Mouse (Mus musculus) frontal cortex, postnatal 25 days (tissue): ENCODE results near the gene Mast4.

ENCODE experiments used
- DNase-seq, 2 experiments: peaks; one replicate each; pipeline ENCODE4 v3.0.0; 2022; ENCODE audit warnings: low spot score in 2 of 2

Mast4 gene

DNA sequence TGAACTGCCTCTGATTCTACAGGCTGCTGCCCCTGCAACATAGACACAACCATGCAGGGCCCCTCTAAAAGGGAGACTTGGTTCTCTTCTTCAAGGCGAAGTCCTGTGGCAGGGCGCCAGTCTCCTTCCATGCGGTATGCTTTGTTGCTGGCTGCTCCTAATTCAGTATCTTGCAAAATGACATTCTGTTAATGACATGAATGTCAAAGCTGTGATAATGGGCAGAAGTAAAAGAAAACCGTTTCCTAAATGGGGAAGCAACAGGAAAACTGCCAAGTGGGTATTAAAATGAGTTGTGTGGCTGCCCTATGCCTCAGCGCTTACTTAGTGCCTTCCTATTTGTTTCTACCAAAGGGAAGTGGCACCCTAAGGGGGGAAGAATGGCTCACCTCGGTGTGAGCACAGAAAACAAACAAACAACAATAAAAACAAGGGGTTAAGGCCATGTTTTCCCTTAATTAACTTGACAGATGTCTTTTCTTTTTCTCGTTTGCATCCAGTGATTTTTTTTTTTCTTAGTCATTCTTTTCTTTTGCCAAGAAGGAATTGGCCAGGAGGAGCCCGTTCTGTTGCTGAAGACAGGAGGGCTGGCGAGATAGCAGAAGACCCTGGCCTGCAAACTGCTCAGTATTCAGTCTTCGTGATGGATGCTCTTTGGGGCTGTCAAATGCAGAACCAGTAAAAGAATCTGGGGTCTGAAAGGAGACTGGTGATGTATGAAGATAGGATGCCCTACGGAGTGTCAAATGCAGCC lies 468.1 kb downstream of the Mast4 start:
- DNase-seq: no peak

DNA sequence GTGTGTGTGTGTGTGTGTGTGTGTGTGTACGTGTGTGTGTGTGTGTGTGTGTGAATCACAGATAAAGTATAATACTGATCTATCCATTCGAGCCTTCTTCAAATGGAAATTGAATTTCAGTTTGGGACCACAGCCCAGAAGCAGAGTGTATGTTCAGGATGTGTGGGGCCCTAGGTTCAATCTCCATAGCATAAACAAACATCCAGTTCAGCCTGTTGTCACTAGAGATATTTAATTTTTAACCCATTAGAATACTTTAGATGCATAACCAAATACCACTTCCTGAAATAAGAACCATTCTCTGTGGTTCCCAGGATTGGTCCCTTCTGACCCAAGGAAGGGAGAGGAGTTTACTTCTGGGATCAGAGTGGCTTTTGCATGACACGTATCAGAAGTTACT lies 468.8 kb downstream of the Mast4 start:
- no peak for DNase-seq

DNA sequence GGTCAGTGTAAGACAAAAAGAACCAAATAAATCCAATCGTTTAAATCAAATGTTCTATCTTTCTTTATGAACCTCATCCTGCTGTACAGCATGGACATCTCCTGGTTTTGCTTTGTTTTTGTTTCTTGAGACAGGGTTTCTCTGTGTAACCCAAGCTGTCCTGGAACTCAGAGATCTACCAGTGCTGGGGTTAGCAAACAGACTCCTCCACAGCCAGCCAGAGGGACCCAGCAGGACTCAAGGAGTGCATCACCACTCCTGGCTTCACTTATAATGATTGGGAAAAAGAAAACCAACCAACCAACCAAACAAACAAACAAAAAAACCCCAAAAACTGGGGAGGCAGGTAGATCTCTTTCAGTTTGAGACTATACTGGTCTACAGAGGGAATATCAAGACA lies 469.5 kb downstream of the Mast4 start:
- no peak for DNase-seq

DNA sequence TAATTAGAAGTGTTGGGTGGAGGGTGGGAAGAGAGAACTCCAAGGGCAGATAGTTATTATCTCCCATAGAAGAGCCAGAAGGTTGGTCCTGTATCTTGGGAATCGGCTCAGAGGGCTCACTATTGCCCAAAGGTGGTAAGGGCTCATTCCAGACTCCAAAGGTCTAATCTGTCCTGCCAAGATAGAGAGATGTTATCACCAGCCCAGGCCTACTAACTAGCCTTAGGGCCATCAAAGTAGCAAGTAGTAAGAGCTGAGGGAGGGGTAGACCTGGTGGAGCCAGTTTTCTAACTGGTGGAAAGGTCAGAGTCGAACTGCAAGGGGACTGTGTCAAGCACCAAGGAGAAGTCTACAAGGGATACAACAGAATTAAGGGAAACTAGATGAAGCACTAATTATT lies 470.2 kb downstream of the Mast4 start:
- no peak for DNase-seq

DNA sequence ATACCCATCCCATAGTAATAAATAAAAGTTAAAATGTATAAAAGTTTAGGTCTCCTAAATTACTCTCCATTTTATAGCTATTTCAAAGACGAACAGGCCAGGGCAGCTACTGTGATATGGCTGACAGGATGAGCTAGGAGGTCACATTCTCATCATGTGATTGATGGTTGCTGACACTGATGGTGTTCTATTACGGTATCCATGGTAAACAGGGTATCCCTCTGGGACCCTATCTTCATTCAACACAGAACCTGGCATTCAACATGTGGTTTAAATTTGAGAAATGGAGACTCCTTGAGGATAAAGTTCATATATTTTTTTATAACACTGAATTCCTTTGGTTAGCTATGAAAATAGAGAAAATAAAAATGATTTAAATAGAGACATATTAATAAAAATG lies 471.3 kb downstream of the Mast4 start:
- no peak for DNase-seq

DNA sequence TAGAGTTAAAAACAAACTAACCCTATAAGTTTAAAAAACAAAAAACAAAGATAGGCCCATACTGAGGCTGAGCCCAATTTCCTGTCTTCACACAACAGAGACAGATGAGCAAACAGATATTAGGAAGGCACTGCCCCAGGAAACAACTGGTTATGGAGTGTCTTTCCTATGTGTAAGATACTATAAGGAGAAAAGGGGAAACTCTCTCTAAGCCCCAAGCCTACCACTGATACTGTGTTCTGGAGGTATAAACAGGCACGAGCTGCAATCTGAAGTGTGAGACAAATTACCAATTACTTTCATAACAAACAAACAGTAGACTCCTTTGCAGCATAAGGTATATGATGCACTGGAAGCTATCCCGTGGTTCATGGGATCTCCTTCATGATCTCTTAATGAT lies 471.9 kb downstream of the Mast4 start:
- DNase-seq: no peak

DNA sequence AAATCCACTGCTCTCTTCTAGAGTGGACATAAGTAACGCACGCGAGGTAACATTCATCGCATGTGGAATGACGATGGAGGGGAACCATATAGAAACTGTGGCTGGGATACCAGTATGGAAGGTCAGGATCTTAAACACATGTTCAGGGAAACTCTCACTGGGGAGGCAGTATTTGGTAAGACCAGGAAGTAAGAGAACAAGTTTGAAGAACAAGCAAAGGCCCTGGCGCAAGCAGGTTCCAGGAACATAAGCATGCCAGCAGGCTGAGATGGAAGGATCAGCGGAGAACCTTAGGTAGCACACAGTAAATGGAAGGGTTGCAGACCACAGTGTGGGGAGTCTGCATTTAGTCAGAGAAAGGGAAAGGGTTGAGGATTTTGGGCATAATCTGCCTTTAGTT lies 473.6 kb downstream of the Mast4 start:
- DNase-seq: no peak

DNA sequence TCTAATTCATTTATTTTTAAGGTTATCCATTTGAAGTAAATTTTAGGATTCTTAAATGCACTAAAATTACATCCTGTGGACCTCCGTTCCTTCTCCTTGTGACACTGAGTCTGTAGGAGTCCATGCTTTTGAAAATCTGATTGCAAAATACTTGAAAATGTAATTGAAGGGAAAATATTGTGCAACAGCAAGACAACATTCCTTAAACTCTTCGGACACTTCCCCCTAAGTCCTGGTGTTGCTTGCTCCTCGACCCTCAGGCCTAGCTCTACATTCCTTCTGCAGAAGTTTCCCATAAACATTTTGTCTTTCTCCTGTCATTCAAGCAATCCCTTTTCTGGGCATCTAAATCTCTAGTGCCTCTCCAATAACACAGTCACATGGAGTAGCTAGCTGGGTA lies 474.2 kb downstream of the Mast4 start:
- no peak for DNase-seq

DNA sequence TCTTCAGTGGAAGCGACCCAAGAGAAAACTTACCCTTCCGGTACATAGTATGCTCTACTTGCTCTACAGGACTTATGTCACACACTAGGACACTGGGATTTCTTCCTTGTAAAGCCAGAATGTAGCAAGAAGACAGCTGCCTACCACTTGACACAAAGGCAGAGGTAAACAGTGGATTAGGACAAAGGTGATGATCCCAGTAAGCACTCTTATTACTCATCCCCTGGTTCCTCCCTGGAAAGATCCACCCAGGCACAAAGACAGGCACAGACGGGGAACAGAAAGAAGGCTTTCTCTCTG lies 476.8 kb downstream of the Mast4 start:
- DNase-seq: no peak

DNA sequence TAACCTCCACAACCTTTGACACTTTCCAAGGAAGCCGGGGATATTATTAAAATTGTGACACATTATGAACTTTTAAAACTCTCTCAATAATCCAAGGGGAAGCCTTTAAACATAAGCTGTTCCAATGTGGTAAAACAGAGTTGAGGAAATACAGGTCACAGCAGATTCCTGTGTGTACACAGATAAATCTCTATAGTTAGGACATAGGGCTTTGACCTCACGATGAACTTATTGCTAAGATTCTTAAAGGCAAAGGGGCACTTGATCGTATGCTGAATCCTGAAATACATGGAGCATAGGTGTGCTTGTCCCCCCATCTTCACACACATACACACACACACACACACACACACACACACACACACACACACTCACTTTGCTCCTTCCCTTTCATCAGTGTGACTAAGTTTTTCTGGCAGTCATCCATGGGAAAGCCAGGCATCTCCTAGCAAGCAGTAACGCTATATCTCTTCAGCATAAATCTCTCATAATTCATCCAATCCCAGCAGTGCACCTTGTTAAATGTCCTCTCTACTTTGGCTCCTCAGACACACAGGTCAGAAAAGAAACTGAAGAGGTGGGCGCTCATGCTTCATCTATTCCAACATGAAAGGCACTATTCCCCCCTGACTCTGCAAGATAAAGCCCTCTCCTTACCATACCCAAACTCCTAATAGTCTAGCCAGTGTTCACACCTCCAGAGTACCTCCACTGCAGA lies 477.3 kb downstream of the Mast4 start:
- DNase-seq: no peak

DNA sequence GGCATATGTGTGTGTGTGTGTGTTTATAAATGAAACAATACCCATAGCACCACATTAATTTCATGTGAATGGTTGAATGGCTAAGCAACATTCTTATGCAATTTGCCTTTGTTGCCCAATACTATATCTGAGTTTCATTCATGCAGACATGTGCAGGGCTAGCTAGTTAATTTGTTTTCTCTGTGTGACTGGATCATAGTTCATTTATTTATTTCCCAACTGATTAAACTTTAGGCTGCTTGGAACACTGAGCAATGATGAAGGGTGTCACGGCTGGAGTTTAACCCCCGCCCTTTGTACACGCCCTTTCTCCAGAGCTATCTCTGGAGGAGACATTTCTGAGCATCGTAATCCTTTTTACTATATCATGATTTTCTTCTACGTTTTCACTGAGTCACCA lies 481.4 kb downstream of the Mast4 start:
- DNase-seq: no peak

DNA sequence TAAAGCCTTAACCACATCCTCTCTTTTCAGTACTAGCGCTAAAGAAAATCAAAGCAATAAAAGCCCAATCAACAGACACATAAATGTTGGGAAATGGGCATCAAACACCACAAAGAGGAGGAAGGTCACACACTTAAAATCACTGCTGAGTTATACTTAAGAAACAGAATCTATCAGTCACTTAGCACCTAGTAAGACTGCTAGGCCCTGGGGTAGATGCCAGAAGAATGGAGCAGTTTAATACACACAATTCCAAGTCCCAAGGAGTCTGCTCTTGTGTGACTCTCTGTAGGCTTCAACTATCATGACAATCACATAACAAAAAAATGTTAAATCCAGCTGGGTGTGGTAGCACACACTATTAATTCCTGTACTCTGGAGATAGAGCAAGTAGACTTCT lies 483.0 kb downstream of the Mast4 start:
- DNase-seq: no peak

DNA sequence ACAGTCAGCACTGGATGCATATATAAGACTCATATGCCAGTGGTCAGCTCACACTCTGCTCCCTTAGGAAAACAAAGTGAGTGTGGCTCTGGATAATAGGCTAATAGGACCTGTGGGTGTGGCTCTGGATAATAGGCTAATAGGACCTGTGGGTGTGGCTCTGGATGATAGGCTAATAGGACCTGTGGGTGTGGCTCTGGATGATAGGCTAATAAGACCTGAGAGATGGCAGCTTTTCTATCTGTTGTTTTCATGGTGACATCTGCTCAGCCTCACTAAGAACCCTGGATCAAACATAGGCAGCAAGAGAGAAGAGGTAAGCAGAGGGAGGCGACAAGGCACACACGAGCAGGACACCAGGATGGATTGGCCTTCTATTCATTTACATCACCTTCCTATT lies 483.7 kb downstream of the Mast4 start:
- no peak for DNase-seq

DNA sequence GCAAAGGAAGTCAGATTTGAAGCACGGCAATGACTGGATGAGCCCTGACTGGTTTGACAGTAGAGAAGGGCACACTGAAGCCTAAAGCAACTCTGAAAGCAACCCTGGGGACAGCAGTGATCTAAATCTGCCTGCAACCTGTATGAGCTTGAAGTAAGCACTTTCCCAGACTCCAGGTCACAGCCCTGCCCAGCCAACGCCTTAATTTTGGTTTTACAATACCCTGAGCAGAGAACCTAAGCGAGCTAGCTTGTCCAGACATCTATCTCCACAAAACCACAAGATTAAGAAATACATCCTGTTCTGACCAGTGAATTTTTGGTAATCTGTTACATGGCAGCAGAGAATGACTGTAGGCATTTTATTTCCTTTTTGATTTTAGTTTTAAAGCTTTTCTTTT lies 485.2 kb downstream of the Mast4 start:
- DNase-seq: no peak

DNA sequence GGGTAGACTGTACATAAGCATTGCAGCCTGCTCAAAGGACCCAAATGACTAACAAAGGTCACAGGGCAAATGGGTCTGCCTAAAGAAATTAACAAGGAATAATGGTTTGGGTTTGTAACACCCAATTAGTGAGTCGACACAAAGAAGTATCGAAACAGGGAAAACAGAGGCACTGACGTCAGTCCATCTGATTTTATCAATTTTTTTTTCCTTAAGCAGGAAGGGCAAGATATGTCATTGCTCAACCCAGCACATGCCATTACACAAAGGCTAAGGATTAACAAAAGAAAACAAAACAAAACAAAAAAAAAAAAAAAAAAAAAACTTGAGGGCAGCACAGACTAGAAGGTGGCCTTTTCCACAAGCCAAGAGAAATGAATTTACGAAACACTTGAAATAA lies 487.8 kb downstream of the Mast4 start:
- no peak for DNase-seq

DNA sequence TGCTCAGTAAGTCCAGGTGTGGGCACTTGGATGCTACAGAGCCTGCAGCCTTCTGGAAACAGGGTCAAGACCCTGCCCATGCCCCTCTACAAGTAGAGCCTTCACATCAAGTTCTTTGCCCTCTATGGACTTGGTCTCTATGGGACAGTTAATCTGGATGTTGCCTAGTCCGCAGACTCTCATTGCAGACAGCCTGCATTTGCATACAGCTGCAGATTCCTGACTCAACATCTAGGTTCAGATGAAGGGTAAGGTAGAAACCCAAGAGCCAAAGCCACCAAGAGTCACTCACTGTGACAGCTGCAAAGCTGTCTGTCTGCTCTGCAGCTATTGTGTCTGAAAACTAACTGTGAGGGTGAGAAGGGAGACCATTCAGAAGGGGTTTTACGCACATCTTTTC lies 491.6 kb downstream of the Mast4 start:
- DNase-seq: no peak

DNA sequence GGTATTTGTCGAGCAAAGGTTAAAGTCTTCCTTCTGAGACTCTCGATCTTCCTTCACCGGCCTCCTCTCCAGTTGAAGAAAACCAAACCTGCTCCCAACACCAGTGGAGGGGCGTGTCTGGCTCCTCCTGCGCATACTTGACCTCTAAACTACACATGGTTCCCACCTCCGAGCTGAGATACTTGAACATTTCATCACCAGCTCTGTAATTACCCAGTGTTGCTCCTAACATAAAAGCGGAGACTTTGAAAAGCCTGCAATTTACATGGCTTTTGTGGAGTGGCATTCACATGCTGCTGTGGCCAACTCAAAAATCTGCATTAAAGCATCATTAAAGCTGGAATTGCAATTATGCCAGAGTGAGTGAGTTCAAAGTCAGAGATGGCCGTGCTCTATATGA lies 492.1 kb downstream of the Mast4 start:
- DNase-seq: no peak

DNA sequence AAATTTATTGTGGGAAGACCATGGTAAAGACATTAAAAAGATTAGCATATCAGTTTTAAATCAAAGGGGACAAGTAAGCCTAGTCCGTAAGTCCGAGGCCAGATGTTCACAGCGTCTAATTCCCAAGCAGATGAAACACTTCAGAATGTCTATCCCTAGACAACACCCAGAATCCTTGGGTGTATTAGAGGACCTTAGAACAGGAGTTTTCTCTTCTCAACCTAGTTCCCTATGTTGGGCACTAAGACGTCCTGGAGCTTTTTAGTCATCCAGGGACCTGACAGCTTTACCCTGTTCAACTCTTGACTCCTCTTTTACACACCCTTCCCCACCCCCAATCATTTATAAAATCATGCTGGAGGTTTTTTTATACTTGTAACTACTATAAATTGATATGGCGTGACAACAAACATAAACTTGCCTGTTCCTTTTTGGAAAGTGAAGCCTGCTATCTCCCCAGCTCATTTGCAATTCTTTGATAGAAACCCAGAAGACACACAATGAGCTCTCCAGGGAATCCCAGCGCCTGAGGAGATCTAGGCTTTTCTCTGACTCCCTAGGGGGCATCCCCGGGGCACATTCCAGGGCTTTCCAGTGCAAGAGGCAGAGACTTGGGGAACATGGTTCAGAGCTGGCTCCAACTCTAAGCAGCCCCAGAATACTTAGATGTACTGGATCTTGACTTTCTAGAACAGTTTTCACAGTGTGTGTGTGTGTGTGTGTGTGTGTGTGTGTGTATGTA lies 494.4 kb downstream of the Mast4 start:
- no peak for DNase-seq

DNA sequence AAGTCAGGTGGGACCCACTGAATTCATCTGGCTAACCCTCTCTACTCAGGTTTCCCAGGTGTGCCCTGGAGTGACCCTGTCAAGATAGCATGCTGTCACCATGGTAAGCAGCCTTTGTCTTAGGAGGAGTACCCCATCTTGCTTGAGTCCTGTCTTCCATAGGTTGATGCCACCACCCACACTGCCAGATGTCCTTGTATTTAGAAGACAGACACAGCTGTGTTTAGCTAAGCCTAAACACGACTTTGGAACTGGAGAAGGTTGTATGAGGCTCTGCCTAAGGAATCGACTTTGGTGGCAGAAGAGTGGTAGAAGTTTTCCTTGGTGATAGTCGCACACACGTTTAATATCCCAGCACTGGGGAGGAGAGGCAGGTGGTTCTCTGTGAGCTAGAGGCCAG lies 496.9 kb downstream of the Mast4 start:
- DNase-seq: no peak

DNA sequence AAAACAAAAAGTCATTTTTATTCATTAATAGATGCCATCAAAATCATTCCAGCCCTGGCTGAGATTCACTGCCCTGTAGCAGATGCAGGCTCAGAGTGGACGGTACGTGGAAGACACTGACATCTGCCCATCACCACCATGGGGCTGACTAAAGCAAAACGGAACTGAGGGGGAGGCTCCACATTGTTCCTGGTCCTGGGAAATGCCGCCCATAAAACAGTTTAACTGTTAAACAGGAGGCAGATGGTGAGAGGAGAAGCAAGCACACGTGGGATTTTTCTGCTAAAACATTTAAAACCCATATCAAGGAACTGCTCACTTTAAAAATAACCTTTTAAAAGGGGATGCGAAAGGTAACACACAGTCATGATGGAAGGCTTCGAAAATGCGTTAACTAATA lies 499.0 kb downstream of the Mast4 start:
- DNase-seq: no peak

DNA sequence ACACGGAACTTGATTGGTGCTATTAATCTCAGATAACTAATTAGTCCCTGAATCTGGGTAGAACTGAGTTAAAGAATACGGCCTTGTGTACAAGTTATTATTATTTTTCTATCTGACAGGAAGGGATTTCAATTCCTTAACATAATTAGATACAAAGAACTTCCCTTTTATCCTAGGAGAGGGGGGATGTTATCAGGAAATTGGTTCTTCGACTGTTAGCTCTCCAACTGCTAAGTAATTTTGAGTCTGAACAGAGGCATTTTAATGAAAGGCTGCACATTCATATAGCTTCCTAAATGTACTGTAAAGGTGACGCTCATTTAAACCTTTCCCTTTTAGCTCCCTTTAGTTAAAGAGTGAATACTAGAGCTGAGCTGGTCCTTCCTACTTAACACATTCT lies 516.0 kb downstream of the Mast4 start:
- DNase-seq: no peak

DNA sequence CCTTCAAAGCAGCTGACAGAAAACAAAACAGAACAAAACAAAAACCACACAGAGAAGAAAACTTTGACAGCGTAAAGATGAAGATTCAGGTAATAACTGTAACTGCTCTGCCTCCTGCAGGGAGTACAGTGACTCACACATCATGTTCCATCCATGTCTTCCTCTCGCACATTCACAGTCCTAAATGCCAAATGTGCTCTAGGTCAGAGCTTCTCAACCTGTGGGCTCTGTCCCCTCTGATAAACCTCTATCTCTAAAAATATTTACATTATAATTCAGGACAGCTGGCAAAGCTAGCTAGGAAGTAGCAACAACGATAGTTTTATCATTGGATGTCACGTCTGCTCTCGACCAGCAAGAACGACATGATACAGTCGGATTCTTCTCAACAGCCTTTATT lies 517.6 kb downstream of the Mast4 start:
- no peak for DNase-seq

DNA sequence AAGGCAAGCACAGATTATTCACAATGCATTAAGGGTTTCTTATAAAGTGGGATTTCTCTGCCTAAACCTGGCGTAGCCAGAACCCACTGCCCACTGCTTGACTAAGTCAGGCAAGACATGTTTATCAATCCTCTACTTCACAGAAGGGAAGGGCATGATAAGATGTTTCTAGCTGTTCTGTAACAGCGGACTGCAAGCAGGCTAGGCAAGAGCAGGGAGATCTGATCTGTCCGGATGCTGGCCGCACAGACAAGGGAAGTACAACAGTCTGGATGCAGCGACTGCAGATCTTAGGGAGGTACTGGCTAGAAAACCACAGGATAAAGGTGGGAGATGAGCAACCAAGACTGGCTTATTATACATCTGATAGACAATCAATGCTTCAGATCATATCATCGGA lies 519.1 kb downstream of the Mast4 start:
- no peak for DNase-seq
